Mouse (Mus musculus) spleen, adult 18-20 months (tissue): ENCODE measurements around the gene Ltbr.
A peak's percentile ranks its signal among the peaks of the same experiment; 100 is the strongest.
"Not testable (repeated sequence)": the region's sequence is repeated elsewhere in the genome, so short reads cannot be mapped to it uniquely, and the experiment has no call there.

Experiments
- DNase-seq, 2 experiments: peaks; one replicate each; pipeline ENCODE4 v3.0.0; 2022; ENCODE audit warnings: mixed read lengths in 2 of 2

Ltbr gene

DNA sequence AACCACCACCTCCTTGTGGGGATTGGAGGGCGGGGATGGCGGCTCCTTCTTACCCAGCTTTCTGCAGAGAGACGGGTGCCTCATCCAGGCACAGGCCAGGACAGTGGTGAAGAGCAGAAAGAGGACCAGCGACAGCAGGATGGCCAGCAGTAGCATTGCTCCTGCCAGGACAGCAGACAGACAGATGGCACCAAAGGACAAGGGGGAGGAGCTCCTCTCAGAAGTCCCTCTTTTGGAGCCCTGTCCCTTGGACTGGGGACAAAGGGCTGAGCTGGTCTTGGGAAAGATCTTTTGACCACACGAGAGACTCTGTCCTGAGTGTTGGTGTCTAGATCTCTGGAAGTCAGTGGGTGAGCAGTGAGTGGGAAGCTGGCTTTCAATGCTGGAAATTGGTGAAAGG lies 4.3 kb downstream of the Ltbr start:
- no peak for DNase-seq

DNA sequence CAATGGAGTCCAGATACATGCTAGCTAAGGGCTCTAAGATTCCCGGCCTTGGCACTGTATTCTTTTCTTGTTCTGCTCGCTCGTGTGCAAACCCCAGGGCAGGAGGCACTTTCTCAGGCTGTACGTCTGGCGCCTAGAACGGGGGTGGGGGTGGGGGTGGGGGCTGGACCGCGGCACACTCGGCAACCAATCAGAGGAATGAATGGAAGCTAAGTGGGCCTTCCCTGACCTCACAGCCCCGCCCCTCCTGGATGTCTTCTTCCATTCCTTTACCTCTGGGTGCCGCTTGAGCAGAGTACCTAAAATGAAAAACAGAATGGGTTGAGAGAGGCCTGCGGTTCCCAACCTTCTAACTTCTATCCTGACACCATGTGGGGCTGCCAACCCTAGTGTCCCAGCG lies 4.8 kb downstream of the Ltbr start:
- no peak for DNase-seq

- DNase-seq, result no peak
Measured at GRCm38 (mm10) chr6:125307091-125307490, 6.6 kb downstream of the Ltbr start.

GRCm38 (mm10) chr6:125305465-125305864 lies 8.2 kb downstream of the Ltbr start:
- no peak for DNase-seq

DNA sequence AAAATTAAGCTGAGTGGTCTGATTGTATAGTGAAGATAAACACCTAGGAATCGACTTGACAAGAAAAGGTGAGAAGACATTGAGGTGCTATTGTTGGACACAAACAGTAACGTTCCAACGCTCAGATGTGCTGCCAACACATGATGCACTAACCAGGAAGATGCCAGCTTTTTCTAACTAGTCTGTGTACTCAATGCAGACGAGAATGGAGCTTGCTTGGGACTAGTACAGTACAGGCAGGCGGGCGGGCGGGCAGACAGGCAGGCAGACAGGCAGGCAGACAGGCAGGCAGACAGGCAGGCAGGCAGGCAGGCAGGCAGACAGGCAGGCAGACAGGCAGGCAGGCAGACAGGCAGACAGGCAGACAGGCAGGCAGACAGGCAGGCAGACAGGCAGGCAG lies 9.3 kb downstream of the Ltbr start:
- DNase-seq, result not testable (repeated sequence)

DNA sequence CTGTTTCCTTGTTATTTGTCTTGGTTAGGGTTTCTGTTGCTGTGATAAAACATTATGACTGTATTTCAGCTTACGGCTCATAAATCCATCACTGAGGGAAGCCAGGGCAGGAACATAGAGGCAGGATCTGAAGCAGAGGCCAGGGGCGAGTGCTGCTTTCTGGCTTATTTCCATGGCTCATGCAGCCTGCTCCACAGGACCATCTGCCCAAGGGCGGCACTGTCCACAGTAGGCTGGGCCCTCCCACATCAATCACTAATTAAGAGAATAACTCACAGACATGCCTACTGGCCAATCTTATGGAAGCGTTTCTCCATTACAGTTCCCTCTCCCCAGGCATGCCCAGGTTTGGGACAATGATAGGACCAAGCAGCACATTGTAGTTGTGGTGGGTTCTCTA lies 10.4 kb downstream of the Ltbr start:
- no peak for DNase-seq

DNA sequence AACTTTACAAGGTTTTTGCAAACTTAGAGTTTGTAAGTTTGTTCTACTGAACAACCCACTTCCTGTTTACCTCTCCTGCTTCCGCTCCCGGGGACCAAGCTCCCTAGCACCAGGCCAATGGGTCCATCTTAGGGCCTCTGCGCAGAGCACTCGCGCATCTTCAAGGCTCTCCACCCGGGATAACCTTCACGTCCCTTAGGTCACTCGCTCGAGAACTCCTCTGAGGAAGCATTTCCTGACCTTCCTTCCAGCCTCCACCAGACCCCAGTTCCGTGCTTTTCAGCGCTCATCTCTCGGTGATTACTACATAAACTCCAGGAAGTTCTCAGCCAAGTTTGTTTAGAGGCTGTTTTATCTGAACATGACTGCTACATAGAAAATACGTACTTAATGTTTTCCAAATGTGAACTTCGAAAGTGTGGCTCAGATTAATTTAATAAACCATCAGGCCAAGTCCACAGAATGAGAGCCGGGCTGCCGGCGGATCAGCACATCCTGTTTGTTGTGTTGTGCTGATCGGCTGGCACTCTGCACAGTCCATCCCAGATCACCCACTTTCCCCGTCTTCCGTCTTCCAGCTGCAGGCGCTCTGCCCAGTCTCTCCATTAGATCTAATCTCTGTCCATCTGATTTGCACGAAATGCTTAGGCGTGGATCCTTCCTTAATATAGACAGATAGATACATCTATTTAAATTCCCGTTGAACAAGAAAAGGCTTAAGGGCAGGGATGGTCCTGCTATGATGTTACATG lies 11.3 kb downstream of the Ltbr start:
- no peak for DNase-seq

DNA sequence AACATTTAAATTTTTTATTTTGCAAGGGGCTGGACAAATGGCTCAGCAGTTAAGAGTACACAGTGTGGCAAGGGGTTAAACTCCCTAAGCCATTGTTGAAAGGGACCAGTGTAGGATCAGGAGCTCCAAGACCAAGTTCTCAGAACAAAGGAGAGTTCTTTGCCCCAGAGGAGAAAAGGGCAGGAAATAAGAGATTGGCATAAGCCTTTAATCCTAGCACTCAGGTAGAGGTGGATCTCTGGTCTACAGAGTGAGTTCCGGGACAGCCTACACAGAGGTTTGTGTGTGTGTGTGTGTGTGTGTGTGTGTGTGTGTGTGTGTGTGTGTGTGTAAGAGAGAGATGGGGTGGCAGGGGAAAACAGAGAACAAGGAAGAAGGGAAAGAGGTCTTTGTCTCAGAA lies 12.7 kb downstream of the Ltbr start:
- DNase-seq, result no peak

DNA sequence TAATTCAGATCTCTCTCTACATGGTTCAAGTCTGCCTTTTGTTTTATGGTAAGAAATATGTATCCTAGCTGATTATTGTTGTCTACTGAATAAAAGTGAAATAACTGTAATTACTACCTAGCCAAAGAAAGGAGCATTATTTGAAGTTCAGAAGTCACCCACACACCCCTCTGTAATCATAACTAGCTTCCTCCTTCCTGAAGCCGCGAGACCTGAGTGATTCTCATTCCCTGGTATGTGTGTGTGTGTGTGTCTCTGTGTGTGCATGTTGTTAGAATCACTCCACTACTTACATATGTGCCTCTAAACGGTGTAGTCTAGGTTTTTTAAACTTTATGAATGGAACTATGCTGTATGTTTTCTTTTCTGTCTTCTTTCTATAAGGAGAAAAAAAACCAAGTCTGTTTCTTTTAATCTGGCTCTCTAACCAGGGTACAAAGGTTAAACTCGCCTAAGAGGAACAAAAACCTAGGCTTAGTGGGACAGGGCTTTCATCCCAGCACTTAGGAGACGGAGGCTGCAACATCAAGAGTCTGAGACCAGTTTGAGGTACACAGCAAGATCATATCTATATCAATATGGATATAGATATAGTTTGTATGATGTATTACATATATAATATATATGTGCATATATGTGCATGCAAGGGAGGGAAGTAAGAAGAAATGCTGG lies 16.4 kb downstream of the Ltbr start:
- no peak for DNase-seq

- DNase-seq, result no peak
Measured at GRCm38 (mm10) chr6:125294049-125294448, 19.6 kb downstream of the Ltbr start.

GRCm38 (mm10) chr6:125292256-125292655 lies 21.4 kb downstream of the Ltbr start:
- DNase-seq, result no peak

DNA sequence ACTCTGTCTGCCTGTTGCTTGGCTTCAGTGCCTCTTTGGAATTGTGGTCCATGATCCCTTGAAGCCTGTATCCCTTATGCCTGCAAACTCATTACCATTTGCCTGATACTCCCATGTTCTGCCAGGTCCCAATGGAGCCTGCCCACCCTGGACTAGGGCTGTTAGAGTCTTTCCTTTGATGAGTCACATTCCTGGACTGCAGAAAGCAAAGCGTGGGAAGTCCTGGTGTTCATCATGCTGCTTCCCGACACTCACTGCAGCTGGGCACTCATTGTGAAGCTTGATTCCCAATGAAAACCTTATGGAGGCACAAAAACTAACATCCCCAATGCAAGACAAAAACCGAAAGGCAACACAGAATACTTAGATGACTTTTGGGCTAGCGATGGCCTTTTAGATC lies 22.4 kb downstream of the Ltbr start:
- DNase-seq, result no peak

- no peak for DNase-seq
Measured at GRCm38 (mm10) chr6:125288730-125289129, 25.0 kb downstream of the Ltbr start.

DNA sequence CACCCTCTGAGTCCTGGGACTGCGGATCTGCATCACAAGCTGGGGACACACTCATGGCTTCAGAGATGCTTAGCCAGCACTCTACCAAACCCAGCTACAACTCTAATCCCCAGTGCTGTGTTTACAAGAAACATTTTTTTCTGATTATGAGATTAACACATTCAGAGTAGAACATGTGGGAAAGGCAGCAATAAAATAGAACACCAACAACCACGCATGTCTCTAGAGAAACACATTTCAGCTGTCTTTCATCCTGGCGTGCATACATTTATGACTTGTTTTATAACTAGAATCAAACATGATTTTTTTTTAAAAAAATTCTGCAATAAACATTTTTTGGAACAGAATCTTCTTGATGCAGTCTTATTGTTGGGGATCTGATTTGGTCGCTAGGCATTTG lies 26.7 kb downstream of the Ltbr start:
- no peak for DNase-seq

DNA sequence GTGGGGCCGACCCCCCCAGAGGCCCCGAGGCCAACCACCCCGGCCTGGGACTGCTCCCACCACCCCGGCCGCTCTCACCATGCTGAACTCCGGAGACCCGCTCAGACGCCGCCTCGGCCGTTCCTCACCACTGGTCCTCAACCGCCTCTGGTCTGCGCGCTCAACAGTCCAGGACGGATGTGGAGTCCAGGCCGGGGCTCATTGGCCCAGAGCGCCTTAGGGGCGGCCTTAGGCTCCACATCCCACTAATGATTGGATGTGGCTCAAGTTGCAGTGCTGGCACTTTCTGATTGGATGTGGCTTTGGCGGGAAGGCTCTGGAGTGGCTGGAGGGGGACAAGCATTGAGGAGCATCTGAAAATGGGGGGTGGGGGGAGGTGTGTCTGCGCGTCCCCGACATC lies 27.8 kb downstream of the Ltbr start, which contains the start of gene Tuba3a:
Tuba3a (minus strand) TSS at position 153 of the 400 bp plus-strand sequence.
- DNase-seq, result no peak

- DNase-seq, result no peak
Measured at GRCm38 (mm10) chr6:125284751-125285150, 28.9 kb downstream of the Ltbr start.

- no peak for DNase-seq
Measured at GRCm38 (mm10) chr6:125284250-125284649, 29.4 kb downstream of the Ltbr start.

- DNase-seq, result not testable (repeated sequence)
Measured at GRCm38 (mm10) chr6:125282721-125283120, 31.0 kb downstream of the Ltbr start.

GRCm38 (mm10) chr6:125279729-125280128 lies 34.0 kb downstream of the Ltbr start:
- no peak for DNase-seq

- DNase-seq, result no peak
Measured at GRCm38 (mm10) chr6:125274841-125275563, 38.7 kb downstream of the Ltbr start.

DNA sequence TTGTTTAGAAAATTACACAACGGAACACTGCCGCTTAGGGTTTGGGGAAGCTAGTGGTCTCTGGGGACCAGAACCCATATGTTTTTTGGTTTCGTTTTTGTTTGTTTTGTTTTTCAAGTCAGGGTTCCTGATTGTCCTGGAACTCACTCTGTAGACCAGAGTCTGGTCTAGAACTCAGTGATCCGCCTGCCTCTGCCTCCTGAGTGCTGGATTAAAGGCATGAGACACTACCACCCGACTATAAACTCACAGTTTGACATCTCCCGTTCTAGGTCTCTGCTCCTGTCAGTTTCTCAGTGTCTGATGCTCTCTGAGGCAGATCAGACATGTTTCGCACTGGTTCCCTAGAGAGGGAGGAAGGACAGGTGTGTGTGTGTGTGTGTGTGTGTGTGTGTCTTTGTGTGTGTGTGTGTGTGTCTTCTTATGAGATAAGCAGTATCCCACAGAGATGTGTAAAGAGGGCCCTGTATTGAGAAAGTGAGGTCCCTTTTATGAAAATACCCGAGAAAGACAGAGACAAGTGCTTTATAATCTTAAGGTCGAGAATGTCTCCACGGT lies 41.4 kb downstream of the Ltbr start:
- peak; percentile 19 to 34 for DNase-seq

- peak; percentile 69 to 85 for DNase-seq
Measured at GRCm38 (mm10) chr6:125271455-125272227, 42.0 kb downstream of the Ltbr start.

GRCm38 (mm10) chr6:125268799-125269198 lies 44.9 kb downstream of the Ltbr start:
- no peak for DNase-seq
